Mouse (Mus musculus): ENCODE data around the gene Arfgap3.

- no peak for TF ChIP-seq HCFC1 (IDR thresholded peaks at IDR 0.05; ENCODE audit: borderline replicate concordance, insufficient read depth, low read length)
- TF ChIP-seq ZNF384 (IDR thresholded peaks at IDR 0.05; ENCODE audit: low read depth, low read length): no peak
- TF ChIP-seq MAFK (IDR thresholded peaks at IDR 0.05; ENCODE audit: insufficient read depth, low read depth, low read length): no peak
Observed at GRCm38 (mm10) chr15:83250651-83251175, 99.3 kb downstream of the Arfgap3 start.
